Mouse (Mus musculus) kidney, postnatal 14 days (tissue): Measurements from ENCODE around the gene Fam57b.
"Not testable (repeated sequence)": the region's sequence is repeated elsewhere in the genome, so short reads cannot be mapped to it uniquely, and the experiment has no call there.

Experiments
- DNase-seq: peaks from one replicate; pipeline ENCODE4 v3.0.0; 2022; ENCODE audit warnings: mixed read lengths

Fam57b gene

DNA sequence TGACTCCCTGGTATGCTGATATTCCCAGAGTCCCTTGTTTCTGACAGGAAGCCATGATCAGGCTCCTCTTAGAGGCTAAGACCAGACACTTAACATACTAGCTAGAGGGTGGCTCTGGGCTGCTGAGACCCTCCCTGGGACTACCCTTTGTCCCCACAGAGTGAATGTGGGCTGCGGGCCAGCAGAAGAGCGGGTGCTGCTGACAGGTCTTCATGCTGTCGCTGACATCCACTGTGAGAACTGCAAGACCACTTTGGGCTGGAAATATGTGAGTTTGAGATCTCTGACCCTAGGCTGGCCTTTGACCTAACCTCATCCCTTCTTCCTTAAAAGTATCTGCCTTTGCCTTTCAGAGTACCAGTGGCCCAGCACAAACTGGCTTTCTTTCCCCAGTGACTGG lies 19.3 kb upstream of the Fam57b start:
- DNase-seq = no peak

DNA sequence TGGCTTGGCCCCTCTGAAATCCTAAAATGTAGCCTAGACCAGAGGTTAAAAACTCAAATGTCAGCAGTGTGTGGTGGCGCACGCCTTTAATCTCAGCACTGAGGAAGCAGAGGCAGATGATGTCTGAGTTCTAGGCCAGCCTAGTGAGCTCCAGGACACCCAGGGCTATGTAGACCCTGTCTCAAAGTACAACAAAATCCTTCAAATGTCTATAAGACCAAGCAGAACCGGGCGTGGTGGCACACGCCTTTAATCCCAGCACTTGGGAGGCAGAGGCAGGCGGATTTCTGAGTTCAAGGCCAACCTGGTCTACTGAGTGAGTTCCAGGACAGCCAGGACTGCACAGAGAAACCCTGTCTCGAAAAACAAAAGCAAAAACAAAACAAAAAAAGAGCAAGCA lies 18.4 kb upstream of the Fam57b start:
- not testable (repeated sequence) for DNase-seq

DNA sequence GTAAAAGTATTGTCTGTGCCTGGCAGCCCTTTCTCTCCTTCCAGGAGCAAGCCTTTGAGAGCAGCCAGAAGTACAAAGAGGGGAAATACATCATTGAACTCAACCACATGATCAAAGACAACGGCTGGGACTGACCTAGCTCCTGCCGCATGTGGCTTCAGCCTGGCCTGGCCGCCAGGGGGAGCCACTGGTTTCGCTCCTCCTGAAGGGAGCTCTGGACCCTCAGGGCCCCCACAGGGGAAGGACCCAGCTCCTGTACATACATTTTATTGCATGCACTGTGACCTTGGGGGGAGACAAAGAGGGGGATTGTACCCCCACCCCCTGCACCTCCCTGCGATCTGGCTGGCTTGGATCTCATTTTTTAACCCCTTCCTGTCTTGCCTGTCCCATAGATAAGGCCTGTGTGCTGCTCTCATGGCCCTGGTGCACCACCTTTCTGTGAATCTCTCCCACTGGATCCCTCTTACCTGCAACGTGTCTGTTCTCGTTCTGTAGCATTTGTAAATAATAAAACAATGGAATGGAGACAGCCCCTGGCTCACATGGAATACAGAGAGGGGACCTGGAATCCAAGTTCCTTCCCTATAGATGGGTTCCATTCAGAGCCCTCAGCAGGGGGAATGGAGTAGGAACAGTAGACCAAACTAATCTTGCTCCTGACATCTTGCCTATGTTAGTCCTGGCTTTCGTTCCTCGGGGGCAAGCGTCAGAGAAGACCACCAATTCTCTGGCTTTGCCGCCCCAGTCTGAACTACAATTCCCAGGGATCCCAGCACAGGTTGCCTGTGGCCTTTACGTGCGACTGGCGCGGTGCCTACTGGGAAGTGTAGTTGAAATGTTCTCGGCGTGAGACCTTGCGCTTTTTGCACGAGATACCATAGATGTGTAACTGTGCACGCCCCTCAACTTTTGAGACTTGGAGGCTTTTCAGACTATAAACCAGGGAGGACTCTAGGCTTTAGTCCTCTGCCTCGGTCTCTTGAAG lies 17.2 kb upstream of the Fam57b start:
- DNase-seq = peak; percentile 88

DNA sequence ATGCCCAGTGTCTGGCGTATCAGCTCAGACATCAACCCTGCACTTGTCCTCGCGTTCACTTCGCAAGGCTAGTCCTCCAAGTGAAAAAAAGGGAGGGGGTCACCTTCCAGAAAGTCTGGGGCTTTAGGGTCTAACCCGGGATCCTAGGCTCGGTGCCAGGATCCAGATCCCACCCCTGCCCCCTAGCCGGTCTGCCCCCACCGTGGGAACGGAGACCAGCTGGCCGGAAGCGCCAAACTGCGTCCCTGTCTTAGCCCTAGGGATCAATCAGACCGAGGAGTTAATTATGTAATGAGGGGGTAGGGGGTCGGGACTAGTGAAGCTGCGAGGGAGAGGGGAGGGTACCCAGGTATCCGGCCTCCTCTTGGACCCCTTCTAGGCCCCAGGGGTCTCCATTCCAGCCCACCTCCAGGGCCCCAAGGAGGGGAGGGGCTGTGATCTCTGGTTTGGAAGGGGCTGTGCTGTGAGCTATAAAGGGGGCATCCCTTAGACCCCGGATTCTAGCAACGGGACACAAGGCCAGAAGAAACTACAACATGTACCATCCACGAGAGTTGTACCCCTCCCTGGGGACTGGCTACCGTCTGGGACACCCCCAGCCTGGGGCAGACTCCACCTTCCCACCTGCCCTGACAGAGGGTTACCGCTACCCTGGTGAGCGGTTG lies 16.4 kb upstream of the Fam57b start, which contains the start of gene Tbx6:
TSS of gene Tbx6 (plus strand) at position 513 of the 665 bp plus-strand sequence.
- peak; percentile 56 for DNase-seq

DNA sequence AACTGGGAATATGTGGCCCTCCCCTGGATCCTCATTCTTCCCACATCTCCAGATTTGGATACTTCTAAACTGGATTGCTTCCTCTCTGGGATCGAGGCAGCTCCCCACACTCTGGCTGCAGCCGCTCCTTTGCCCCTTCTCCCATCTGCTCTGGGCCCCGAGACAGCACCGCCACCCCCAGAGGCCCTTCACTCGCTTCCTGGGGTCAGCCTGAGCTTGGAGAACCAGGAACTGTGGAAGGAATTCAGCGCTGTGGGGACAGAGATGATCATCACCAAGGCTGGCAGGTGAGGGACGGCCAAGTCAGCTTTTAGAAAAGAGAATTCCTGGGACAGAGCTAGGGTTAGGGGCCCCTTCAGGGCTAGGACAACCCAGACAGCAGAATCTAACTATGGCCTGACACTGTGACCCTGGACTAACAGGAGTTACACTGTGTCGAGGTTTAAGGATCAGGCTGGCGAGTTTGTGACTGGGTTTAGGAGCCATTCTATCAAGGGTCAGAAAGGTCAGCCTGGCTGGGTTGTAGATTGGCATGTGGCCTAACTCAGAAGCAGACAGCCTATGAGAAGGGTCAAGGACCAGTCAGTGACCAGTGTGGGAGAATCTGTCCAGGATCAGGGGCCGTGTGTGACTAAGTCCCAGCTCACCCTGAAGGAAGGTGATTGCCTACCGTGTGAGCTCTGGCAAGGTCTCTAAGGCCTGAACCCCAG lies 15.7 kb upstream of the Fam57b start:
- no peak for DNase-seq

DNA sequence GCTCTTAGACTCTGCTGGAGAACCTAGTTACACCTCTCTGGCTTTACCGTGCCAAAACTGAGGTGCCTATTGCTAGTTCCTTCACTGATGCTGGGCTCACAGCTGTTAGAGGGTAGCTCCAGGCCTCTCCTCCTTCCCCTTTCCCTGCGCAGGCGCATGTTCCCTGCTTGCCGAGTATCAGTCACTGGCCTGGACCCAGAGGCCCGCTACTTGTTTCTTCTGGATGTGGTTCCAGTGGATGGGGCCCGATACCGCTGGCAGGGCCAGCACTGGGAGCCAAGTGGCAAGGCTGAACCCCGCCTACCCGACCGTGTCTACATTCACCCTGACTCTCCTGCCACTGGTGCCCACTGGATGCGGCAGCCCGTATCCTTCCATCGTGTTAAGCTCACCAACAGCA lies 14.8 kb upstream of the Fam57b start:
- DNase-seq = no peak

DNA sequence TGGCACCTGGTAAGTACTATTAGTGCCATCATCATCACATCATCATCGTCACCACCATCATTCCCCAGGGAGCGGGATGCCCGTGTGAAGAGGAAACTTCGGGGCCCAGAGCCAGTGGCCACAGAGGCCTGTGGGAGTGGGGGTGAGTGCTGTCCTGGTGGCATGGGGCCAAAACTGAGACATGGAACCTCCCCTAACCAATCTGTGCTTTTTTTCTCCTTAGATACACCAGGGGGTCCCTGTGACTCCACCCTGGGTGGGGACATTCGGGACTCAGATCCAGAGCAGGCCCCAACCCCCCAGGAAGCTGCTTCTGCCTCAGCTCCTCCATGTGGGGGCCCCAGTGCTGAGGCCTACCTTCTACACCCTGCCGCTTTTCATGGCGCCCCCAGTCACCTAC lies 13.0 kb upstream of the Fam57b start:
- DNase-seq = no peak

DNA sequence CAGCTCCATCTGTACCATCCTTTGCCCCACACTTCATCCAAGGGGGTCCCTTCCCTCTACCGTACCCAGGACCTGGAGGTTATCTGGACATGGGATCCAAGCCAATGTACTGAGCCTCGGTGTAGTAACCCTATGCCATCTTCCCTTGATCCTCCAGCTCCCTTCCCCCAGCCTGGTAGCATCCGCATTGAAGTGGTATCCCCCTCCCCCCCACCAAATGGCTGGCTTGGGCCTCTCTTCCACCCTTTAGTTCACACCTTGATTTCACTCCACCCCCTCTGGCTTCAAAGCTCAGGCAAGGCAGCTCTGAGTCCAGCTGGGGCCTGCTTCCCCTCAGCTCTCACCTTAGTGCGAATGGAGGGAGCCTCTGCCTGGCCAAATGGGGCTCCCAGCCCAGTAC lies 12.4 kb upstream of the Fam57b start:
- no peak for DNase-seq

DNA sequence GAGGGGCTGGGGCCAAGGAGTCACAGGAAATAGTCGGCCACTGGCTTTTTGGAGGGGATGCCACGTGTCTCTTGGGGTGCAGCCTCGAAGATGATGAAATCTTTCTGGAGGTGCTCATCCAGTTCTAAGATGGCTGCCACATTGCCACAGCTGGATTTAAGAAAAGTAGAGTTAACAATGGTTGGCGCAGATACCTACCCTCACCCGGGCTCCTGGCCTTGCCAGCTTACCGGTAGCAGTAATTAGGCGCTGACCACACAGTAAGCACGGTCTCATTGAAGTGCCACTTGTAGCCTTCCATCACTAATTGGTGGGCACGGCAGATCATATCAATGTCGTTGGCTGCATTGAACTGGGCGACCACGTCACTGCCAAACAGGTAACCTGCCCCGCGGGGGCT lies 11.3 kb upstream of the Fam57b start:
- no peak for DNase-seq

DNA sequence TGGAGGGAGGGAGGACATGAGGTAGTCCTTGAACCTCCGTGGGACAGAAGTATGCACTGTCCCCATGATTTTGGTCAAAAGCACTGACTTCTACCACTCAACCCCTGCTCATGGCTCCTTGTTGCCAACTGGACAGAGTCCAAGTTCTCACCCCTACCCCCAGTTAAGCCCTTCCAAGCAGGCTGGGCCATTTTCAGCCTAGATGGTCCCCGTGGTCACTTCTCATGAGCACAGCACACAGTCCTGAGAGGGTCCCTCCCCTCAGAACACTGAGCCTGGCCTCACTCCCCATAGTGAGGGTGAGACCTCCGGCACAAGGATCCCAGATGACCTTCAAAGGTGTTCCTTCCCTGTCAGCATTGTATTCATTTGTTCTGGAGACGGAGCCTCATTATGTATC lies 8.3 kb upstream of the Fam57b start:
- DNase-seq = no peak

DNA sequence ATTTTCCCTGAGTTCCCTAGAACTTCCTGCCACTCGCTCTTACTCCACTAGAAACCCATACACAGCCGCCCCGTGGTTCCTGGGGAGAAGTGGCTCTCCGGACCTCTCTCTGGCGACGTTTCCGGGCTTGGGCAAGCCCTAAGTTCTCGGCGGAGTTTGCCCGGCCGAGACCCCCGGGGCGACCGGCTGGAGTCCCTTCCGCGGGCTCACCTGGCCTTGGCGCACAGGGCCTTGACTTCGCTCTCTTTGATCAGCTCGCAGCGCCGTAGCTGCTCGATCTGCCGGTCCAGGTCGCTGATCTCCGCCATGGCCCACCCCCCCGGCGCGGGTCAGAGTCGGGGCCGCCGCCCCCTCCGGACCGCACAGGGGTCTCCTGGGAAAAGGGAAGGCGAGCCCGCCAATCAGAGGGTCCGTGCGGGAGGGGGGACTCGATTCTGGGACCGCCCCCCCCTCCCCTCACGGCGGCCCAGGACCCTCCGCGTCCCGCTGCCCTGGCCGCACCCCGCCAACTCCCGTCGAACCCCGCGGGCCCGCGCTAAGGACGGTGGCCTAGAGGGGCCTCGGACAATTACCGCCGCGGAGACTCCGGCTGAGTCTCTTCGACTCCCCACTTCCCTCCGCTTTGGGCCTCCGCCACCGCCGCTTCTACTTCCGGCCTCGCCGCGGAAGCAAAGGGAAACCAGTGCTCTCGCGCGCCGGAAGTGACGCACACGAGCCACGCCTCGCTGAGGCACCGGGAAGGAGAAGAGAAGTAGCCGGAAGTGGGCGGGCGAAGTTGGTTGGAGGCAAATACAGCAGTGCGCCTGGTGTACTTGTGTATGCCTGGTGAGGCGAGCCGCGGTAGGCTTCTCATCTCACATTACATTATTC lies 5.4 kb upstream of the Fam57b start, which contains the start of gene Ppp4c:
TSS of gene Ppp4c (minus strand) at position 646 of the 870 bp plus-strand sequence.
- DNase-seq = peak; percentile 98

DNA sequence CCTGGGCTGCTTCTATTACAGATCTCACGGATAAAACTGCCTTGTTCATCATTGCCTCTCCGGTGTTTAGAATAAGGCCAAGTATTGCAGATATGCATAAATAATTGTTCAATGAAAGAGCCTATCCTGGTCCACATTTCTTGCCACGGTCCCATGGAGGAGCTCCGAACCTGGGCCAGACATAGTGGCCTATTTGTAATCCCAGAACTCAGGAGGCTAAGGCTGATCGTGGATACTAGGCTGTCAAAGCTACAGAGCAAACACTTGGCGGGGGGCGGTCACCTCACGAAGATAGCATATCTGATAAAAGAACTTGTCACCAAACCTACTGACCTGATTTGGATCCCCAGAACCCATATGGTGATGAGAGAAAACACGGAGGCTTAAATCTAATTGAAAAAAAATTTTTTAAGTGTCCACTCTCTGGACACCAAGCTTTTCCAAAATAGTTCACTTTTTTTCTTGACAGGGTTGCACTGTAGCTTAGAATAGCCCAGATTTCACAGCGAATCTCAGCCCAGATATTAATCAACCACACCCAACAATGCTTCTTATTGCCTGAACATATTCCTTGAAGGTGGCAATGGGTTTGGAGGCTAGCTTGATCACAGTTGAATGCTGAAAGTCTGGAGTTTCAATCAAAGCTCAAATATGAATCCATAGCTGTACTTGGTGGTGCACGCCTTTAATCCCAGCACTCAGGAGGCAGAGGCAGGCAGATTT lies 4.6 kb upstream of the Fam57b start:
- no peak for DNase-seq

DNA sequence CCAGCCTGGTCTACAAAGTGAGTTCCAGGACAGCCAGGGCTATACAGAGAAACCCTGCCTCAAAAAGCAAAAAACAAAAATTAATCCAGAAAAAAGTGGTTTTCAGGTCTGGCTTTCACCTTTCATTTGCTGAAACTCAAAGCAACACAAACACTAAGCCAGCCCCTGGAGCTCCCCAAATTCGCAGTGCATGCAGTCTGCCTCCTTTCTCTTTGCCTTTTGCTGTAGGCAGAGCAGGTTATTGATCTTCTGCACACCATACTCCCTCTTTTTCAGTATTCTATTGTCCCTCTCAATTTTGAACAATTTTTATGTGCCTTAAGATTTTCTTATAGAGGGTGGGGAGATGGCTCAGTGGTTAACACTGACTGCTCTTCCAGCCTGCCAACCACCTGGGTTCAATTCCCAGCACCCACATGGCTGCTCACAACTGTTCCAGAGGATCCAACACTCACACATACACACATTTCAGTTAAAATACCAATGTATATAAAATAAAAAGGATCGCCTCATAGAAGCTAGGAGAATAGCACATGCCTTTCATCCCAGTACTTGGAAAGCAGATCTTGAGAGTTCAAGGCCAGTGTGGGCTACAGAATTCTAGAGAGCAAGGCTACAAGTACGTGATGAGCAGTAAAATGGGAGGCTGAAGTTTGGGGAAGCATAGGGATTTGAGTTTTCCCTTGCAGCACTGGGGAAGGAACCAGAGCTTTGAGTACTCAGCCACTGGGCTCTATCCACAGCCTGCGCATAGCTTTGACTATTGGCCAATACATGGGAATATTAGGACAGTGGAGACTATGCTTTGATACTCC lies 3.8 kb upstream of the Fam57b start:
- no peak for DNase-seq

DNA sequence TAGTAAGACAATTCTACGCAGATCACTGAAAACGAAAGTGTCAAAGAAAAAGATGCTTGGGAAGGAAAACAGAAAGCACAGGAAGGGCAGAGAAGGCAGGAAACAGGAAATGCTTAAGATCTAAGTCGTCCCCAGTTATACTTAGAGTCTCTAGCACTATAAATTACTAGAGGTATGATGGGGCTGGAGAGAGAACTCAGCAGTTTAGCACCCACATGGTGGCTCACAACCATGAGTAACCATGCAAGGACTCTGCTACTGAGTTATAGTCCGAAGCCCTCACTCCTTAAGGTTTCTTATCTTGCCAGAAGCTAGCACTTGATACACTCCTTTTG lies 3.2 kb upstream of the Fam57b start:
- no peak for DNase-seq

DNA sequence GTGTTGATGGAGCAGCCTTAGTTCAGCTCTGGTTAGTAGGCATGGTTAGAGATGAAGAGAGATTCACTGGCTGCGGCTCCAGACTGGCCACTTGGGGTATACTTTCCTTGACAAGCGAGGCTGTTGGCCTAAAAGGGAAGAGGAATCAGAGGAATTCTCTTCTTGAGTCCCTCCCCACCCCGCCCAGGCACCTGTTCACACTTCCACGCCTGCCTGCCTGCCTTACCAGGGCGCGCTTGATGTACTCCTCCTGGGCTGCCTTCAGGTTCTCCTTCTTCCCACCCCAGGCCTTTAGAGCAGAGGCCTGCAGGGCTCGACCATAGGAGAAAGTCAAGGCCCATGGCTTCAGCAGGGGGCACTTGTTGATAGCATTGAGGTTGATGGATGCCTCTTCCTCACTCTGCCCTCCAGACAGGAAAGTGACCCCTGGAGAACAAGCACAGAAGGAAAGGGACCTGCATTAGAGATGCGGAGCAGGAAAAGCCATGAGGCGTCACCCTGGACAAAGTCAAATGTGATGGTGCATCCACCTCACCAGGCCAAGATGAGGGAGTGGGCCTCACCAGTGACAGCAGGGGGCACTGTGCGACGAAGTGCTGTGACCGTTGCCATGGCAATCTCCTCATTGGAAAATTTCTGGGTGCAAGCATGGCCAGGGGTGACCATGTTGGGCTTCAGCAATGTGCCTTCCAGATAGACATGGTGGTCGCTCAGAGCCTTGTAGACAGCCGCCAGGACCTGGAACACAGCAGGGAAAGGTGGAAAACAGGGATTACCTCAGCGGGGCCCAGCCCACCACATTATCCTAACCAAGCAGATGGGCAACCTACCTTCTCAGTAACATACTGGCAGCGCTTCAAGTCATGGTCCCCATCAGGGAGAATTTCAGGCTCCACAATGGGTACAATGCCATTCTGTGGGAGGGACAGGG lies 1.8 kb upstream of the Fam57b start:
- peak; percentile 15 for DNase-seq

DNA sequence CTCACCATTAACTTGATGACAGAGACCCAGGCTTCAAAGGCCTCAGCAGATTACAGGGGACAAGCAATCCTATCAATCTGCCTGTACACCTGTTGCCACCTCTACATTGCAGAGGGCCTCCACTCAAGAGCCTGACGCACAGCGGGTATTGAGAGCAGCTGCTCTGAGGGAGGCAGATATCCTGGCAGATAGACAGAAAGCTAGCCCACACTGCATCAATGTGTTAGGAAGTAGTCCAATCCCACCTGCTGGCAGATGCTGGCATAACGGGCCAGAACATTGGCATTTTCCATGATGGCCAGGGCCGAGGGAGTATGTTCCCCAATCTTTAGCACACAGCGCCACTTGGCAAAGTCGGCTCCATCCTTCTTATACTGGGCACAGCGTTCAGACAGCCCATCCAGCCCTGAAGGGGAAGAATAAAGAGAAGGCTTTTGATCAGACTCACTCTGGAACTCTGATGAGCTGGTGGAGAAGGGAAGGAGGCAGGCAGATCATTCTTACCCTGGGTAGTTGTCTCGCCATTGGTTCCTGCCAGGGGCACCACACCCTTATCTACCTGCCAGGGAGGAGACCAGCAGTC lies 1.0 kb upstream of the Fam57b start:
- DNase-seq = peak; percentile 45

DNA sequence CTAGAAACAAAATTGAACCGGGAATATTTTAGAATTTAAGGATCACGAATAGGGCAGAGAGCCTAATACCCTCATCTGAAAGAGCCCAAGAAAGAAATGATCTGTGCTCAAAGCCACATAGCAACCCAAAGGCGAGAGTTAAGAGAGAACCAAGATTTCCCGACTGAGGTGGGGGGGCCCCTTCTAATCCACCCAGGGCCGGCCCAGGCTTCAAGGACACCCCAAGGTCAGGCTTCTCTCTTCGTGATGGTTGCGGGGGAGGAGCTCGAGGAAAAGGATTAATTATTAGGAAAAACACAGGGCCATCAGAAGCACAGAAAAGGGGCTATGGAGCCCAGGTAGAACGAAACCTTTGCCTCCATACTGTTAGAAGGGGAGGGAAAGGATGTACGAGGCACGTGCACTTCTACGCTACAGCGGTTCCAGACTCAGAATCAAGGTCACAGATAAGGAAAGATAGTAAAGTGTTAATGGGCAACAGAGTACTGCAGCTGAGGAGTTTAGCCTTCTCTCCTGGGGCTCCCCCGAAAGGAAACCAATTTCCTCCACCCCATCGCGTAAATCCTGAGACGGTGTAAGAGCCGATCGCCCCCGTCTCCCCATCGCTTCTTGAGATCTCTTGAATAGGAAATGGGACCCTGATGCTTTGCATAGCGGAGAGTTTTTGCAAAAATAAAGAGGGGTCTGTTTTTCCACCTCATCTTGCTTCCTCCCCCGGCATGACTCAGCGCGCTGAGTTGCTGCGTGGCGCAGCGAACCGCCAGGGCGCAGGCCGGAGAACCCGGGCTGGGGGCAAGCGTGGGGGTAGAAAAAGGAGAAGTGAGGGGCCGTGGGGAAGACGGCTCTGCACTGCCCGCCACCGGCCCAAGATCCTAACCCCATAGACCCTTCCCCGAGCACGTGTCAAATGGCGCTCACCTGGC lies 920 bp downstream of the Fam57b start:
- peak; percentile 49 for DNase-seq

DNA sequence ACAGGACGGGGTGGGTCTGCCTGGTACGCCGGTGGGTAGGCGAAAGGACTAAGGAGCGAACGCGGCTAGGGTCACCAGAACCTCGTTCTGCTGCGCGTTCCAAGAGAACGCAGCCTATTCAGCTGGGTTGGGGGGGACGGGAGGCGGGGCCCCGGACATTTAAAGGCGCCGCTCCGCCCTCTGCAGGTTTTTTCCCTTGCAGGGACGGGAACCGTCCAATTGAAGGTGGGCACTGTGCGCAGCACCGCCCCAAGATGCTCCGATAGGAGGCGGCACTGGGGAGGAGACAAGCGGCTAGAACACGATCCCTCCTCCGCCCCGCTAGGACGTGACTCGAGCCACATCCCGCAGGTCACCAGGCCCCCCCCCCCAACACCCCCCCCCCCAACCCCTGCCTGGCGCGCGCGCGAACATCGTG lies 1.6 kb downstream of the Fam57b start:
- peak; percentile 99 for DNase-seq
